Mouse (Mus musculus): Measurements from ENCODE around the gene Csrnp3.

Gene Csrnp3

GRCm38 (mm10) chr2:65948808-65949207 is 103.2 kb downstream of the Csrnp3 start:
- DNase-seq (ENCODE audit: low spot score in 2 of 2) = no peak

GRCm38 (mm10) chr2:65953726-65954340 is 108.3 kb downstream of the Csrnp3 start:
- no peak for DNase-seq (ENCODE audit: low spot score in 2 of 2)

- DNase-seq (ENCODE audit: low spot score in 2 of 2) = no peak
Observed at GRCm38 (mm10) chr2:65955804-65956203, 110.2 kb downstream of the Csrnp3 start.

GRCm38 (mm10) chr2:65956727-65957126 is 111.2 kb downstream of the Csrnp3 start:
- no peak for DNase-seq (ENCODE audit: low spot score in 2 of 2)

GRCm38 (mm10) chr2:65963420-65963819 is 117.9 kb downstream of the Csrnp3 start:
- no peak for DNase-seq (ENCODE audit: low spot score in 2 of 2)

- DNase-seq (ENCODE audit: low spot score in 2 of 2) = no peak
Observed at GRCm38 (mm10) chr2:65968810-65969209, 123.2 kb downstream of the Csrnp3 start.

- DNase-seq (ENCODE audit: low spot score in 2 of 2) = no peak
Observed at GRCm38 (mm10) chr2:65973907-65974306, 128.3 kb downstream of the Csrnp3 start.

GRCm38 (mm10) chr2:65975383-65975782 is 129.8 kb downstream of the Csrnp3 start:
- no peak for DNase-seq (ENCODE audit: low spot score in 2 of 2)

- no peak for DNase-seq (ENCODE audit: low spot score in 2 of 2)
Observed at GRCm38 (mm10) chr2:65979338-65980053, 133.9 kb downstream of the Csrnp3 start.

- no peak for DNase-seq (ENCODE audit: low spot score in 2 of 2)
Observed at GRCm38 (mm10) chr2:65981470-65981869, 135.9 kb downstream of the Csrnp3 start.

- no peak for DNase-seq (ENCODE audit: low spot score in 2 of 2)
Observed at GRCm38 (mm10) chr2:65981965-65982364, 136.4 kb downstream of the Csrnp3 start.

- DNase-seq (ENCODE audit: low spot score in 2 of 2) = no peak
Observed at GRCm38 (mm10) chr2:65985706-65986105, 140.1 kb downstream of the Csrnp3 start.

GRCm38 (mm10) chr2:65987069-65987468 is 141.5 kb downstream of the Csrnp3 start:
- no peak for DNase-seq (ENCODE audit: low spot score in 2 of 2)

- no peak for DNase-seq (ENCODE audit: low spot score in 2 of 2)
Observed at GRCm38 (mm10) chr2:65987588-65987987, 142.0 kb downstream of the Csrnp3 start.

GRCm38 (mm10) chr2:65988788-65989187 is 143.2 kb downstream of the Csrnp3 start:
- no peak for DNase-seq (ENCODE audit: low spot score in 2 of 2)

- no peak for DNase-seq (ENCODE audit: low spot score in 2 of 2)
Observed at GRCm38 (mm10) chr2:65990108-65990507, 144.5 kb downstream of the Csrnp3 start.

- DNase-seq (ENCODE audit: low spot score in 2 of 2) = no peak
Observed at GRCm38 (mm10) chr2:65990754-65991153, 145.2 kb downstream of the Csrnp3 start.

- no peak for DNase-seq (ENCODE audit: low spot score in 2 of 2)
Observed at GRCm38 (mm10) chr2:65993371-65993770, 147.8 kb downstream of the Csrnp3 start.

GRCm38 (mm10) chr2:65994886-65995468 is 149.4 kb downstream of the Csrnp3 start:
- DNase-seq (ENCODE audit: low spot score in 2 of 2) = no peak

- DNase-seq (ENCODE audit: low spot score in 2 of 2) = no peak
Observed at GRCm38 (mm10) chr2:65998747-65999146, 153.2 kb downstream of the Csrnp3 start.

GRCm38 (mm10) chr2:66008995-66009654 is 163.6 kb downstream of the Csrnp3 start:
- DNase-seq (ENCODE audit: low spot score in 2 of 2) = no peak

- no peak for DNase-seq (ENCODE audit: low spot score in 2 of 2)
Observed at GRCm38 (mm10) chr2:66009677-66010076, 164.1 kb downstream of the Csrnp3 start.

GRCm38 (mm10) chr2:66018711-66019110 is 173.1 kb downstream of the Csrnp3 start:
- DNase-seq (ENCODE audit: low spot score in 2 of 2) = no peak

All from spleen, postnatal 14 days (tissue).